Mouse (Mus musculus): ENCODE measurements around the gene Ddx42. TPM values are rescaled to one million over a fixed set of nuclear protein-coding genes. Genes with fewer than 3 reads are reported as not detected.

The Ddx42 gene
- polyA plus RNA-seq, 1 experiment, result 33.5 TPM

DNA sequence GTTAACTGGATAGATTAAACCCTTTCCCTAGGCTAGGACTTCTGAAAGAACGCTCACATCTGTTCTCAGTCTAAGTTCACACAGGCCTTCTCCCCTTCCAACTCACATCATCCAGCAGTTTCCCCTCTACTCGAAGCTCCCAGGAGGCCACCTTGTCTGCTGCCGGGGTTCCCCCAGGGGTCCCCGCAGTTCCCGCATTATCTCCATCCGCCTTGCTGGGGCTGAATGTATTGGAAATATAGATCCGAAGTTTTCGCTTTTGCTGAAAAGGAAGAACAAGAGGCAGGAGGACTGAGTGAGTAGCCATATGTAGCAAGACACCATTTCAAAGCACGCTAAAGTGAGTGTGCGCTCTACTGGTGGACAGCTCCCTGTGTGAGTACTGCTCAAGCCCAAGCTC is 49.7 kb downstream of the Ddx42 start:
- no peak overlapping the region for H3K27ac ChIP-seq (ENCODE audit: control insufficient read depth, insufficient read depth, low read depth, low read length, poor library complexity)
- WGBS, result 89% methylated on average over 10 of the region's 10 CpGs
- peaks cover 5% of the 10 kb centered on the region; the same call in 1 of the 2 replicates for H3K4me1 ChIP-seq (ENCODE audit: control insufficient read depth, insufficient read depth, low read length)
- TF ChIP-seq POLR2A (IDR thresholded peaks at IDR 0.05; ENCODE audit: borderline replicate concordance, control insufficient read depth, low read depth, low read length) (no peak), CTCF (IDR thresholded peaks at IDR 0.05; ENCODE audit: control insufficient read depth, insufficient read depth, low read length) (no peak)
- H3K4me3 ChIP-seq (replicated peaks; ENCODE audit: control insufficient read depth, low read depth, low read length), result no peak overlapping the region

GRCm38 (mm10) chr11:106267311-106267852 is 50.7 kb downstream of the Ddx42 start:
- TF ChIP-seq CTCF (IDR thresholded peaks at IDR 0.05; ENCODE audit: control insufficient read depth, insufficient read depth, low read length) (no peak), POLR2A (IDR thresholded peaks at IDR 0.05; ENCODE audit: borderline replicate concordance, control insufficient read depth, low read depth, low read length) (no peak)
- WGBS, result 66% methylated on average over 15 of the region's 15 CpGs
- Histone ChIP-seq H3K27ac (ENCODE audit: control insufficient read depth, insufficient read depth, low read depth, low read length, poor library complexity) (no peak overlapping the region), H3K4me3 (replicated peaks; ENCODE audit: control insufficient read depth, low read depth, low read length) (no peak overlapping the region), H3K4me1 (ENCODE audit: control insufficient read depth, insufficient read depth, low read length) (peaks cover 7% of the 10 kb centered on the region; the same call in 1 of the 2 replicates)

GRCm38 (mm10) chr11:106267871-106268270 is 51.1 kb downstream of the Ddx42 start:
- H3K4me3 ChIP-seq (replicated peaks; ENCODE audit: control insufficient read depth, low read depth, low read length), result no peak overlapping the region
- TF ChIP-seq CTCF (IDR thresholded peaks at IDR 0.05; ENCODE audit: control insufficient read depth, insufficient read depth, low read length) (no peak), POLR2A (IDR thresholded peaks at IDR 0.05; ENCODE audit: borderline replicate concordance, control insufficient read depth, low read depth, low read length) (no peak)
- WGBS, result 92% methylated on average over 5 of the region's 5 CpGs
- peaks cover 7% of the 10 kb centered on the region; the same call in 1 of the 2 replicates for H3K4me1 ChIP-seq (ENCODE audit: control insufficient read depth, insufficient read depth, low read length)
- H3K27ac ChIP-seq (ENCODE audit: control insufficient read depth, insufficient read depth, low read depth, low read length, poor library complexity), result no peak overlapping the region

GRCm38 (mm10) chr11:106268326-106269059 is 51.8 kb downstream of the Ddx42 start:
- Histone ChIP-seq H3K4me3 (replicated peaks; ENCODE audit: control insufficient read depth, low read depth, low read length) (no peak overlapping the region), H3K27ac (ENCODE audit: control insufficient read depth, insufficient read depth, low read depth, low read length, poor library complexity) (no peak overlapping the region), H3K4me1 (ENCODE audit: control insufficient read depth, insufficient read depth, low read length) (peaks cover 7% of the 10 kb centered on the region; the same call in 1 of the 2 replicates)
- 58% methylated on average over 8 of the region's 8 CpGs for WGBS
- no peak for TF ChIP-seq POLR2A (IDR thresholded peaks at IDR 0.05; ENCODE audit: borderline replicate concordance, control insufficient read depth, low read depth, low read length)

DNA sequence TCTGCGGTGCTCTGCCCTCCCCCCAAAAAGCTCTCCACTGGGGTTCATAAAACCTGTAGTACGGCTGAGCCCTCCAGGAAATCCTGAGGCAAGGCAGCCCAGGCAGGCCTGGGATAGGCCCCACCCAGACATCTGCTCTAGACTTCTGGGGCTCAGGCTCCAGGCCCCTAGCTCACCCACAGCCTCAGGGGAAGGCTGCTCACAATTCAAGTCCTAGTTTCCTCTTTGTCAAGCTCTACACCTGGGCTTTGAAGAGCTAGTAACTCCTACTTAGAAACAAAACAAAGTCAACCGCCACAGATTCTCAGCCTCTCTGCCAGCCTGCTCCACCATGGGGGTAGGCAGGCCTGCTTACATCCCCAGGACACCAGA is 52.3 kb downstream of the Ddx42 start:
- WGBS, result 22% methylated on average over 3 of the region's 3 CpGs
- TF ChIP-seq CTCF (IDR thresholded peaks at IDR 0.05; ENCODE audit: control insufficient read depth, insufficient read depth, low read length) (no peak), POLR2A (IDR thresholded peaks at IDR 0.05; ENCODE audit: borderline replicate concordance, control insufficient read depth, low read depth, low read length) (no peak)
- Histone ChIP-seq H3K4me3 (replicated peaks; ENCODE audit: control insufficient read depth, low read depth, low read length) (no peak overlapping the region), H3K27ac (ENCODE audit: control insufficient read depth, insufficient read depth, low read depth, low read length, poor library complexity) (peak overlapping the region; percentile 38), H3K4me1 (ENCODE audit: control insufficient read depth, insufficient read depth, low read length) (peaks cover 7% of the 10 kb centered on the region; the same call in 1 of the 2 replicates)

DNA sequence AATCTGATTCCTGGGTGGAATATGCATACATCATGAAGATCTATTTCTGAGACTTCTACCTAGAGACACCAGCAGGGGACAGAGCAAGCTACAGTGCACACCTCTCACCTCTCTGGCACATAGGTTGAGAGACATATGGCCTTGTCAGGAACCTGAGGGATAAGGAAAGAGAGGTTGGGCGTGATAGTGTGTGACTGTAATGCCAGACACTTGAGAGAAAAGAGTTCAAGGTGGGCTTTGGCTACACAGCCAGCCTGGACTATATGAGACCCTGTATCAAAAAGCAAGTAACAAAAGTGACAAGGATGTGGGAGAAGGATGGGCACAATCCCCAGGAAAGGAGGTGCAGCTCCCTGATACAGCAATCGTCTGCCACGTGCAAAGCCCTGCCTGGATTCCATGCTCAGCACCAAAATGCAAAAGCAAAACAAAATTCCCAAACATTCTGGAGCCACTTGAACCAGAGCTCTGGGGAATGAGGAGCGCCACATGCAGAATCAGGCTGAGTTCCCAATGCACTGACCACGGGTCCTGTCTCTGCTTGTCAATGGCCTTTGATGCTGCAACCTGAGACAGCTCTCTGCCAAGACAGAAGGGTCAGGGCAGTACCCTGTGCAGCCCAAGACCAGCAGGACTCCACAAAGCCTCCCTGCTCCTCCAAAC is 54.5 kb downstream of the Ddx42 start:
- no peak overlapping the region for H3K27ac ChIP-seq (ENCODE audit: control insufficient read depth, insufficient read depth, low read depth, low read length, poor library complexity)
- TF ChIP-seq CTCF (IDR thresholded peaks at IDR 0.05; ENCODE audit: control insufficient read depth, insufficient read depth, low read length), result no peak
- TF ChIP-seq POLR2A (IDR thresholded peaks at IDR 0.05; ENCODE audit: borderline replicate concordance, control insufficient read depth, low read depth, low read length), result no peak
- peak overlapping the region; percentile 93 for H3K4me3 ChIP-seq (replicated peaks; ENCODE audit: control insufficient read depth, low read depth, low read length)
- WGBS, result 23% methylated on average over 5 of the region's 5 CpGs
- H3K4me1 ChIP-seq (ENCODE audit: control insufficient read depth, insufficient read depth, low read length), result peaks cover 10% of the 10 kb centered on the region; the same call in 1 of the 2 replicates

GRCm38 (mm10) chr11:106271794-106272643 is 55.3 kb downstream of the Ddx42 start:
- peak overlapping the region; percentile 93 for H3K4me3 ChIP-seq (replicated peaks; ENCODE audit: control insufficient read depth, low read depth, low read length)
- TF ChIP-seq POLR2A (IDR thresholded peaks at IDR 0.05; ENCODE audit: borderline replicate concordance, control insufficient read depth, low read depth, low read length) (no peak), CTCF (IDR thresholded peaks at IDR 0.05; ENCODE audit: control insufficient read depth, insufficient read depth, low read length) (no peak)
- H3K27ac ChIP-seq (ENCODE audit: control insufficient read depth, insufficient read depth, low read depth, low read length, poor library complexity), result peak overlapping the region; percentile 96
- WGBS, result under 1% methylated on average over 41 of the region's 41 CpGs
- peaks cover 12% of the 10 kb centered on the region for H3K4me1 ChIP-seq (ENCODE audit: control insufficient read depth, insufficient read depth, low read length)

Measured in bone marrow, adult 2 months (tissue).